Mouse (Mus musculus): ENCODE data around the gene Acads.

GRCm38 (mm10) chr5:115099530-115099929 is 19.6 kb downstream of the Acads start:
- TF ChIP-seq GATA1 (IDR thresholded peaks at IDR 0.05; ENCODE audit: low read length): no peak
- TF ChIP-seq TAL1 (IDR thresholded peaks at IDR 0.05; ENCODE audit: low read length): no peak

Data from erythroblast, embryonic 14.5 days (primary cell).